Mouse (Mus musculus): ENCODE data around the gene Zfp618.

Zfp618 gene

DNA sequence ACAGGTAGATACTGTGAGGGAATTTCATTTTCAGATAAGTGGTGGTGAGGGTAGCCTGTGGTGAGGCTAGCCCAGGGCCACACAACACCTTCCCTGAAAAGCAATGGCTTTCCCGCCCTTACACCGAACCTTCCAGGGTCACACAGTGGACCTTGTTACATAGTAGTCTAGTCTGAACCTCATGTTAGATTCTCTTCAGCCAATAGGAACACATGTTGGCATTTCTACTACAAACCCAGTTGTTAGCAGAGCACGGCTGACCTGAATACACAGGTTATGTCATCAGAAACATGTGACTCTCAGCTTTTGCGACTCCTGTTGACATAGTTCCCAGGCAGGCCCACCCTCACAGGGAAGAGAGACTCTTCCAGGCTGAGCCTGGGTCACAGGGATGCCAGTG, 33.9 kb downstream of the Zfp618 start:
- peak in 1 of 2 experiments; percentile 26 for DNase-seq

DNA sequence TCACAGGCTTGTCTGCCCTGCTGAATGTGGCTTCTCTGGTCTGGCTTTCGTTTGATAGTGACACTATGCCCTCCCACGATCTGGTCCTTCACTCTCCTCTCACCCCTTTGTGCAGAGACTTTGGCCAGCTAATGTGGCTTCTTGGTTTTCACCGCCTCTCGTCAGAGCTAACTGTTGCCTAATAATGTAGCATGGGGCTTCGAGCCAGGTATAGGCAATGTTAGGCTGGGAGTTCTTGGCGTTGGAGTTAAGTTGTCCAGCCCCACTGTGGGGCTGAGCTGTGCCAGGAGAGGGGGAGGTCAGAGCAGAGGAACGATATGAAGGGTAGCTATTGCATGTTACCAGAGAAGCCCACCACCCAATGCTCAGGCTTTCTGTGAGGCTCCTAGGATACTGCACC, 34.5 kb downstream of the Zfp618 start:
- no peak for DNase-seq

DNA sequence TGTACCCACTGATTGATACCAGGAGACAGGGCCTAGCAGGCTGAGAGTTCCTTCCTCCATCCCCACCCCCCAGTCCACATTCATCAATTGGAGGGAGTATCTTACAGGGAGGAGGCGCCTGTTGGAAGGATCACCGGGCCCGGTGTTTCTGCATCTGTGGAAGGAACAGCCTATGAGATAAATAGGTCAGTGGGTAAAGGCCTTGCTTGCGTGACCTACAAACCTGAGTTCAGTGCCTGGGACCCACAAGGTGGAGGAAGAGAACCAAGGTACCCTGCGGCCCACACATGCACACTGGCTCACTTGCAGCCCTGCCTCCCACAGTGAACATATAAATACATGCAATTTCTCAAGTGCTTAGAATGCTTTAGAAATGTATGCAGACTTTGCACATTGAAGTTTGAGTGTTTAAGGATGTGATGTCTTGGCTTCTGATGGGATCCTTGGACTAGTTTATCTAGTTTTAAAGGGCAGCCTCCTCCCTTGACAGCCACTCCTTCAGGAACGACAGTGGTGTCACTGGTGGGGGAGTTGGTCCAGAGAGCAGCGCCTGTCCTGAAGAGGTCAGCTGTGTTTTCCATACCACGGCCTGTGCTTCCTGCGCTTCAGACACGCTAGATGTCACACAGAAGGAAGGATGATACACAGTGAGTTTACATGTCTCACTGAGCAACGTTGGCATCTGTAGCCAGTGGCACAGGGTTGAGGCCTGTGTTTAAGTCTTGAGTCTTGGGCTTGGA, 35.1 kb downstream of the Zfp618 start:
- DNase-seq, result no peak

DNA sequence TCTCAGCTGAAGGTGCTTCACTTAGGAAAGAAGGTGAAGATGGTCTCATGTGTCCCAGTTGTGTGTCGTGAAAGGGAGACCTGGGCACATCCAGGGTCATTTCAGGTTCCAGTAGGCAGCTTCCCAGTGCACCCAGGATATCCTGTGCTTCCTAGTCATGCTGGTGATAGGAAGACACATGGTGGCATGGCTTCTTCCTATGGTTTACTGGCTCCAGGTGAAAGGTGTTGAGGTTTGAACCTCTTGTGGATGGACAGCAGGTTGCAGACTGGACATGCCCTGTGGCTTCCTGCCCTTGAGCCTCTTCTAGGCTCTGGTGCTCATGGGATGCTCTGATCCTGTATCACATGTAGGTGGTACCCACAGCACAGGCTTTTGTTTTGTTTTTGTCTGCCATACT, 37.0 kb downstream of the Zfp618 start:
- no peak for DNase-seq

DNA sequence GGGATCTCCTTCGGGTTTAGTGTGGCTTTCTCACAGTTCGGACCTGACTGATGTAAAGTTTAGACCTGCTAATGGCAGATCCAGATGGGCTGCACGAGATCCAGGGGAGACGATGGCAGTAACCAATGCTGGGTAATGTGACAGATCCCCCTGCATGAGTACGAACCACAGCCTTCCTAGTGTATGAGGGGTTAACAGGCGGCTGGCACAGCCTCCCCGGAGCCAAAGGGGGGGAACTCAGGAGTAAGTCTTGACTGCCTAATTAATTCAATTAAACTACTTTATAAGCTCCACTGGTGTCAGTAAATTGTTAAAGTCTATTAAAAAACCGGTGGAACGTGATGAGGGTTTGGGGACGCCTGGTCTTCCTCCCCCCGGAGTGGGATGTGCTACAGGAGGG, 39.1 kb downstream of the Zfp618 start:
- no peak for DNase-seq

DNA sequence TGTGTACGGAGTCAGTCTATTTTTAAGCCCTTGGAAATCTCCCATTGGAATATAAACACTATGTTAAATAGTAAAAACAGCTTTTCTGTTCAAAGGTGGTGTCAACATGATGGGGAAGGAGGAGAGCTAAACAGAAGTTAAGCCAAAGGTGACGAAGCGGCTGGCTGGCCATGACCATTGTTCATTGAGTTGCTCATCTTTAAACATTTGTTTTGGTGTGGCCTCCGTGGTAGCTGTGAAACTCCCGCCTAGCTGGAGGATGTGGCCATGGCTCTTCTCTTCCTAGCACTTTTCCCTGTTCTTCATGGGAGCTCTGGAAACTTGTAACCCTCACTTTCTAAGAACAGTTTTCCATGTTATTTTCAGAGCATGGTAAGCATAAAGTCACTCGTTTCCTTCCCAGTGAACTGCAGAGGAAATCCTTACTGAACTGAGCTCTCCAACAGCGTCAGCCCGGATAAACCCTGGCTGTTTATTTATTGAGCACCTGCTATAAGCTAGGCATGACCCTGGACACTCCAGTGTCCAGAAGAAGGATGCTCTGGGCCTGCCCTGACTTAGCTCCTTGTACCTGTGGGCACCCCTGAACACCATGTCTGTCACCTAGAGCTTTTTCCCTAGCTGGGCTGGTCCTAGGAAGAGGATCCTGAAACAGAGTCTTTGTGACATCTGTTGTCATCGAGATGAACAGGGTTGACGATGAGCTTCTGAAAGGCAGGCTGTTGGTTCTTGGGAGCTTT, 40.2 kb downstream of the Zfp618 start:
- DNase-seq, result no peak

DNA sequence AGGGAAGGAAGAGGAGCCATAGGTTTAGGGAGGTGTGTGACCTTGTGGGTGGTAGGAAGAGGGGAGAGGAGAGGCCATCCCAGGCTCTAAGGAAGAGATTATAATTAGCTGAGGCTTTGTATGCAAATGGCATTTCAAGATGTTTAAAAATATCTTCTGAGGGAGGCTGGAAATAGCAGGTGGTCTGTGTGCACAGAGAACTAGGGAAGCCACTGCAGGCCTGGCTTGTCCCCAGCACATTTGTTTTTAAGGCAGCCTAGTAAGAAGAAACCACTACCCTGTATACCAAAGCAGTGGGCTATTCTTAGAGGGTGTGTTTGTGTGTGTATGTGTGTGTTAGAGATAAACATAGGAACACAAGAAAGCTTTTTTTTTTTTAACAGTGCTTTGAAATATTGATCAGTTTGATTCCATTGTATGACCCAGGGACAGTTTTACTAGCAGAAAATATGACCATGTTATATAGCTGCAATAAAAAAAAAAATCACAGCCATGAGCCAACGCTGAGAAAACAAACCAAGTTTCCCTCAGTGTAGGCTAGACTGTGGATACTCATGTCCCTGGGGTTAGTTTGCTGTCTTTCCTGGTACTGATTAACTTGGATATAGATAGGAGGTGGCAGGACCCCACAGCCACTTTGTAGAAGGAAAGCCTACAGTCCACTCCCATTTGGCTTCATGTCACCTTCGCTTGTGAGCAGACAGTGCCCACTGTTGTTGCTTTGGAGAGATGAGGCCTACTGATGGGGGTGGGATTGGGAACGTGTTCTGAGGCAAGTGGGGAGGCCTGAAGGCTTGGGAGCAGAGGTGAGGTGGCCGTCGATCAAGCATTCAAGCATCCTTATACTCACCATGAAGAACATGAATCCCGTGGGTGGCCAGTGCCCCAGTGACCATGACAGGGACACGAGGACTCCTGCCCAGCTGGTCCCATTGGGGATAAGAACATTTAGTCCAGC, 41.1 kb downstream of the Zfp618 start:
- DNase-seq, result no peak

DNA sequence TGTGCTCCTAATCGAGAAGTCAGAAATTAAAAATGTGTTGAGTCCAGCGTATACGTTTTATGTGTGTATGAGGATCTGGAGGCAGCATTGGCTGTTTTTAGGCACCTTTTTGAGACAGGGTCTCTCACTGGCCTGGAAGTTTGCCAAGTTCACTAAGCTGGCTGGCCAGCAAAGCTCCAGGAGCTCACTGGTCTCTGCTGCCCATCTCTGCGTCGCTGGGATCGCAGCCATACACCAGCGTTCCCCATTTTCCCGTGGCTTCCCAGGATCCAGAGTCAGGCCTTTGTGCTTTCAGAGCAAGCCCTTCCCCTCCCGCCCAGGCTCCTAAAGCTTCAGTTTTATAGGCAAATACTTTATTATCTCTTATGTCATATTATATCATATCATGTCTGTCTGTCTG, 42.8 kb downstream of the Zfp618 start:
- no peak for DNase-seq

DNA sequence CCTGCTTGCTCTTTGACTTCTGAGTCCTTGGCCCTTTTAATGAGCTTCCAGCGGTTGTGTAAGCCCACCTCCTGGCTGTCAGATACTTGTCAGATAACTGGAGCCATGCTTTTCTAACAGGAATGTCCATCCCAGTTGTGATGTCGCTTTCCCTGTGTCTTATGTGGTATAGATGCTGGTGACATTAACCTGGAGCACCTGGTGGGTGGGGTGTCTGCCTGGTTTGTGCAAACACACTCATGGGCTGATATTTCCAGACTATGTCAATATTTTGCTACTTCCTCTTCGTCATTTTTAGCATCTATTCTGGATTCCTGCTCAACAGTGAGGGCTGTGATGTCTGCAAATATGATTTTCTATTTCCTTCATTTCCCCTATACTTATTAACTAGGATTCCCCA, 43.4 kb downstream of the Zfp618 start:
- DNase-seq, result no peak

DNA sequence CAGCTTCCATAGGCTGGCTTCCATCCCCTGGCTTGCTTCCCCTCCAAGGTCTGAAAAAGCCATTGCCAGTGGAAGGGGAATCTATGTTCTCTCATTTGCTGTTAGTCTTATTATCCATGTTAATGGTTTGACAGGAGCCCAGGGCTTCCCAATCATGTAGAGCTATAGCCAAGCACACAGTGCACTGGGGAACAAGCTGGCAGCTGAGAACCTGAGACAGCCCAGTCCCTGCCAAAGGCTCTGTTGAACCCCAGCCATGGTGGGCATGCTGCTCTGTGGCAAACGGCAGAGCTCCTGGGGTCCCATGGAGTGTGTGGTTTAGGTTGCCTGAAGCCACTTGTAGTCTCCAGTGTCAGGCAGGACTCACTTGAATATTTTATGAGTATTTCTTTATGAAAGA, 44.4 kb downstream of the Zfp618 start:
- no peak for DNase-seq

DNA sequence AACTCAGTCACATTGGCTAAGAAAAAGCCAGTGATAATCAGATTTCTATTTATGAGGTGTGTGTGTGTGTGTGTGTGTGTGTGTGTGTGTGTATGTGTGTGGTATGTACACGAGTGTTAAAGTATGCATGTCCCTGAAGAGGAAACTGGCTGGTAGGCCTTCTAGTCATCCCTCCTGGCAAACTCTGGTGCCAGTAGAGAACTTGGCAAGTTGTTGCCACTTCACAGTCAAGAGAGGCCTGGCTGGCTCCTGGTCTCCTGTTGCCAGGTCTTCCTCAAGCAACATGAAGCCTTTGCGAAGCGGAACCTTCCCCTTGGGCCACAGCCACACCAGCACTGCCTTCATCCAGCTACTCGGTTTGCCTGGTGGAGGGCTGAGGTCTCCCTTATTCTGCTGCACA, 44.9 kb downstream of the Zfp618 start:
- DNase-seq, result no peak

DNA sequence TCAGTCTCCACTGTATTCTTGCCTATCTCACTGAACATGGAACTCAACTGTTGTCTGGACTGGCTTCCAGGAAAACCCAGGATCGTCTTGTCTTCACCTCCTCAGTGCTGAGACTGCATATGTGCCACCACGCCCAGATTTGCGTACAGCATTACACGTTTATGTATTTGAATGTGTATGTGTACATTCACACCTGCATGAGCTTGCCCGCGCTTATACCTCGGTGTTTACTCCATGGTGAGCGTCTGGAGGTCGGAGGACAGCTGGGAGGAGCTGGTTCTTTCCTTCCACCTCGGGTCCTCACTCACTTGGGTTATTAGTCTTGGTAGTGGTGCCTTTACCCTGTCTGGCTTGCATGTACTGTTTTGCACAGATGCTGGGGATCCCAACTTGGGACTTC, 53.2 kb downstream of the Zfp618 start:
- DNase-seq, result no peak

DNA sequence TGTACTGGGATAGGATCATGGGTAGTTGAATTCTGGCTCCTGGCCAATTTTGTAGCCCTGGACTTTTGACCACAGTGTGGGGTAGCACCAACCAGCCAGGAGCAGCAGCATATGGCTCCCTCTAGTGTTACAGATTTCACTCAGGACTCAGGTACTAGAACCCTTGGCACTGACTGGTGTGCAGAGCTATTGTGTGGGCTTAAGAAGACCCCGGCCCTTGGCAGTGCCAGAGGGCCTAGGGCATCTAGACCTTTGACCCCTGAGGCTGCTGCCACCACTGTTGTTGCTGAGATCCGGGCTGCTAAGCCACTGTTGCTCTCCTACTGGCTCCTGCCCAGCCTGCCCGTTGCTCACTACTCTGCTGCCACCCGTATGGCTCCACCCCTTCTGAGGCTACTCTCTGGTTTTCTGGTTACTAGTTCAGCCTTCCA, 54.1 kb downstream of the Zfp618 start:
- peak; percentile 83 to 89 for DNase-seq

DNA sequence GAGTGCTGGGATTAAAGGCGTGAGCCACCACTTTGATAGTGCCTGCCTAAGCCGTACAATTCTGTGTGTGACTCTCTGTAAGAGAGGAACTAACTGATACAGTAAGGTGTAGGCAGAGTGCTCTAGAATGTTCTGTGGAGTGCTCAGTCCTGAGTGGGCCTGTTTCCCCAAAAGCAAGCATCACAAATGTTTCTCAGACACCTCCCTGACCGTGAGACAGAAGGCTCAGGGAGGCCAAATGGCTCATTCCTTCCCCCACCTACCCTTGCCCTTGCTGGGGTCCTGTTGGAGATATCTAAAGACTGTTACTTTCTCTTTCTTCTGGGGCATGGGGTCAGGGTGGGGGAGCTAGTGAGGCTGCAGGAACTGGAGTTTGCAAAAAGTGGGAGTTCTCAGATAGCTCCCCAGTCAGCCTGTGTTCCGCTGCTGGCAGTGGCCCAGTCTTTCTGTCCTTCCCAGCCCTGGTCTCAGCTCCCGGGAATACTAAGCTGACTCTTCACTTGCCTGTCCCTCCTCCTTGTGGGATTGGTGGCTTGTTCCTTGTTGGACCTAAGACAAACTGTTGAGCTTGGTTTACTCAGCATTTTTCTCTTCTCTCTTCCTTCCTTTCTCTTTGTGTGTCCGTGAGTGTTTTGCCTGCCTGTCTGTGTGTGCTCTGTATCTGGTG, 55.8 kb downstream of the Zfp618 start:
- DNase-seq, result peak; percentile 58 to 80

DNA sequence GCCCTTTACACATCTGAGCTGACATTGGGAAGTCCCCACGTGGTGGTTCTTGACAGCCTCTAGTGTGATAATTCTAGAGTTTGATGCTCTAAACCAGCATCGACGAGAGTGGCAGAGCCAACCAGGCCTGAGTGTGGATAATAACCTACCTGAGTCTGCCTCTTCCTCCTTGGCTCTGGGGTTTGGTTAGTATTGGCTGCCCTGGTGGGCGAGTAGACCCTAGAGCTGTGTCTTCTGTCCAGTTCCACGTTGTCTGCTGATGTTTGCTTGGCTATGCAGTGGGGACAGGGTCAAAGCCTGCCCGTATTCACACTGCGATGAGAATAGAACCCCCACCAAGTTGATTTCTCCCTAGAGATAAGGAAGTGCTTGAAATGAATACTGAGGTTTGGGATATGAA, 58.1 kb downstream of the Zfp618 start:
- DNase-seq, result no peak

DNA sequence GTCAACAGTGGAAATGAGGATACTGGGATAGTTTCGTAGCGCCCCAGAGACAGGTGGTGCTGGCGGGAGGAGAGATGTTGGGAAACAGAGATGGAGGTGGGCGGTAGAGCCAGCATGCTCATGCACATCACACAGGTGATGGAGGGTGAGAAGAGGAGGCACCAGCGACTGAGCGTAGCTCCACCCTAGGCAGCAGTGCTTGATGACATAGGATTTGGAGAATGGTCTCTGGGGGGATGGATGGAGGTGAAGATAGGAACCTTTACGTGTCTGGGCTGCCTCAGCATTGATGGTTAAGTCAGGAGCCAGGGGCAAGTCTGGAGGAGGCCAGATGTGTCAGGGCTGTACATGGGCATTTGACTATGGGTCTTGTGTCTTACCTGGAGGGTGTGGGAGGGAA, 58.7 kb downstream of the Zfp618 start:
- DNase-seq, result no peak

DNA sequence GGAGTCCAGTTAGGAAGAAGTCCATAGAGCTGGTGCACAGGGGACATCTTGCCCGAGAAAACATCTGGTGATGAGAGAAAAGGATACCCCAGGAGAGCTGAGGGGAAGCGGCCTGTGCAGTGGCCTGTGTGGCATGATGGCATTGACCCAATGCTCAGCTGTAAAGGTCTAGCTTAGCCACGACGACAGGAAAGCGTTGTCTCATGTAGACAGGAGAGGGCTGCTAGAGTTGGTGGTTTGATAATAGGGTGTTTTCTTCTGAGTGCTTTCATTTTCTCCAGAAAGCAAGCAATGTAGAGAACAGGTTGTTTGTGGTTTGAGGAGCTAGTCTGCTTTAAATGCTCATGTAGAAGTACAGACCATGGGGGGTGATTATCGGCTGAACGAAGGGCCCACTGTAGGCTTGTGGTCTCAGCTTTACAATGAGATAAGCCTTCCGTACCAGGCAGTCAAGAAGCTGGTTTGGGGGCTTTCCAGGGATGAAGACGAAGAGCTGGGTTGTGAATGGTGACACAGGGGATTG, 59.4 kb downstream of the Zfp618 start:
- DNase-seq, result no peak

DNA sequence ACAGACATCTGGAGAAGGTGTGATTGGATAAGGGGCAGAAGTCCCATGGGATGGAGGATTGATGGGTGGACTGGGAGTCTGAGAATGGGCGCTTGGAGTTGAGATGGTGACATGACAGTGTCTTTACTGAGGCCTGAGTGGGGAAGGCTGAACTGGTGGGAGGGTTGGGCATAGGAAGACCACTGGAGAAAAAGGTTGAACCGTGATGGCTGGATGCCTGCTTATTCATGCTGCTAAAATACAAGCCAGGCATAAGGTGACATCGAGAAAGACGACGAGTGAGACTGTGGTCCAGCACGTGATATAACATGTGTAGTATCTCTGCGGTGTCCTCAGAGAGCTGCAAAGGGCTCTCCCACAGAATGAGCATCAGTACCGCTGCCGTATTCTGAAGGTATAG, 59.9 kb downstream of the Zfp618 start:
- no peak for DNase-seq

DNA sequence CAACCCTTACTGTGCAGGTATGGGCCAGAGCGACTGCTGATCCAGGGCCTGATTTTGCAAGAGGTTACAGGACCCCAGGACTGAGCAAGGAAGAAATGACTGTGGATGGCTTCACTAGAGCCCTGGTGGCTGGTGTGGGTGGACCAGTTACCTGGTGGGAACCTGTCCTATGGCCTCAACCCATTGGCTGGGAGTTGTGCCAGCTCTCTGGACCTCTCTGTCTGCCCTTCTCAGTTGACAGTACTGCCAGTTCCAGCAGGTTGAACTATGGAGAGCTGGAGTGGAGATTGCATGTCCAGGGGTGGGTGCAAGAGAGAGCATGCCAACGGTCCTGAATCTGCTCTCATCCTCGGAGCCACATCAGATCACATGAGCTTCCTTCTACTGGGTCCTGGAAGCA, 60.9 kb downstream of the Zfp618 start:
- DNase-seq, result peak; percentile 29 to 59

DNA sequence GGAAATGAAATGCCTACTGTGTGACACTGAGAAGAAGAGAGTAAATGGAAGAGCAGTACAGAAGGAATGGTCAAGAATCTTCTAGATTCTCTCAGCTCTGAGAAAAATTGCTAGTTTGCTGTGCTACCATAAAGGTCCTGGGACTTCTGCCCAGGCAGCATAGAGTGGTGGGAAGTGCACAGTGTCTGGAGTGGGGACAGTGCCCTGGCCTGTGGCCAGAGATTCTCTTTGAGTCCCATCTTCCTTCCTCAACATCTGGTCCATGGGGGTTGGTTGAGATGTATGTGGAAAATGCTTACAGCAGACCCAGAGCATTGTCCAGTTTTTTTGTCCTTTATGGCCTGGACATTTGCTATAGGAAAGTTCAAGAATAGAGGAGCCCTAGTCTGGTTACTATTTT, 62.1 kb downstream of the Zfp618 start:
- no peak for DNase-seq

DNA sequence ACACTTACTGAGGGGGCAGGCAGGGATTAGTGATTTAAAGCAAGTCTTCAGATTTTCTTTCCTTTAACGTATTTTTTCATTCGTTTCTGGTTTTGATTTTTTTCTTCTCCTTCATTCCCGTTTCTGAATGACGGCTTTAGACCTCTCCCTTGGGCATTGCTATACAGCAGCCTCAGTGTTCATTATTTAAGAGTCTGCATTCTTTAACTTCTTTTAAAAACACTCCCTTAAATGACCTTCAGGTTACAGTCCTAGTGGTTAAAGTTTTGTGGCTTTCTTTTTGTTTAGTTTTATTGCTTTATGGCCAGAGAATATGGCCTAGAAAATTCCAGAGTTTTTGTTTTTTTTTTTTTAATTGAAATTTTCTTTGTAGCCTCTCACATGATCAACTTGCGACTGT, 64.8 kb downstream of the Zfp618 start:
- no peak for DNase-seq

DNA sequence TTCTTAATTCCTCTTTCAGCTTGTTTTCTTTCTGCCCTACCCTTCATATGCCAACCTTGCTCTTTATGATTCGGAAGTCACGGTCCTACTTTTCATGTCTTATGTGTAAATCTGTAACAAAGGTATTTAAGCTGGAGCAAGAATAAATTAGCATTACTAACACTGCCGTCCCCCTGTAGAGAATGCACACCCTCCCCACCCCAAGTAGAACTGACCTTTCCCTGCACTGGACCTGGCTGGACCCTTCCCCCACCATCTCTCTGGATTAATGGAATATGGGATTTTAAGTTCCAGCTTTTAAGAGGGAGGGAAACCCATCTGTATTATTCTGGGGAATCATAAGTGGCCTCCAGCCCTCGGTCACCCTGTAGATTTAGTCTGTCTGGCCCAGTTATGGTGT, 65.9 kb downstream of the Zfp618 start:
- no peak for DNase-seq

DNA sequence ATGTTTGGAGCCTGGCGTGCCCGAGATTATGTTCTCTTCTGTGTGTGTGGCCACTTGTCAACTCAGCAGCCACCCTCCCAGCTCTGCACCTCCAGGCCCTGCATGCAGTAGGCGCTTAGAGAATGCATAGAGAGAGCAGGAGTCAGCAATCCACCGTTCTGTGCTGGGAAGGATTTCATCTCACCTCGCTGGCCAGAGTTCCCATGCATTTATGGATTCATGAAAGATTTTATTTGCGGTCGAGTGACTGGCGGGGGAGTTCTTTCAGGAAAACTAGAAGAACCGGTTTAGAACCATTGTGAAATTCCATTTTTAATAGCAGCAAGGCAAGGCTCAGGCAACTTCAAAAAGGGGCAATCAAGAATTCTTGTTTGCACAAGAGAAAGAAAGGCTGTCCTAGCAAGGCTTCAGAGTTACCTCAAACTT, 67.2 kb downstream of the Zfp618 start:
- peak in 1 of 2 experiments; percentile 54 for DNase-seq
